Mouse (Mus musculus) brown adipose tissue, adult 24 weeks (tissue): ENCODE measurements around the gene Iqcg. TPM values are rescaled to one million over a fixed set of nuclear protein-coding genes. Genes with fewer than 3 reads are reported as not detected.

ENCODE experiments used
- H3K27ac ChIP-seq: fragments of 200-500 bp; replicated peaks from 2 replicates; pipeline ENCODE4 v1.5.1; 2012; ENCODE audit warnings: low read depth, mild to moderate bottlenecking, low read length
- H3K4me1 ChIP-seq: fragments of 200-500 bp; 2 replicates; pipeline ENCODE4 v1.6.1; 2012; ENCODE audit warnings: low read length, mixed read lengths; ENCODE audit not compliant: control insufficient read depth, insufficient read depth, insufficient read length
- H3K4me3 ChIP-seq: fragments of 200-500 bp; 2 replicates; pipeline ENCODE4 v1.5.1; 2012; ENCODE audit warnings: low read depth, mild to moderate bottlenecking, low read length, moderate library complexity; ENCODE audit not compliant: insufficient read depth
- polyA plus RNA-seq: library from polyadenylated mRNA; stranded (reverse); fragments of >200 nt; gene quantifications from 2 replicates; pipeline ENCODE4 v1.2.4, GENCODE M21; 2012; ENCODE audit not compliant: missing spikeins, insufficient read depth, insufficient read length

Iqcg gene
- polyA plus RNA-seq, 1 experiment = 0.87 TPM

DNA sequence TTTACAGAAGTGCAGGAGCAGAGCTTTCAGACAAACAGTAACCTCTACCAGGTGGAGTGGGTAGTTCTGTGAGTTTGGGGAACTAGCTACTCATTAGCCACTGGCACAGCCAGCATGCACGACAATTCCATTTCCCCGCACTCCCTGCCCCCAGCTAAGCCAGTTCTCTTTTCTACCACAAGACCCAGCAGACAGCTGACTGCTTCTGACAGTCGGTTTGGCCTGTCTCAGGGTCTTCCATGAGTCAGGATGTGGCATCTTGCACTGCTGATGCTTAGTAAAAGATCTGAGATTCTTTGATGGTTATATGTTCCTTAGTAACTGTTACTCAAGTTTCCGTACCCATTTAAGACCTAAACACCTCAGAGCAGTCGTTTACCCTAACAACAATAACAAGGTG is 83.5 kb downstream of the Iqcg start:
- Histone ChIP-seq H3K4me1 (no peaks in the 10 kb centered on the region), H3K4me3 (no peak overlapping the region), H3K27ac (no peak overlapping the region)

Other genes with a start within 250 kb of the Iqcg start
- gene Smbd1, start 245.7 kb downstream of the Iqcg start, polyA plus RNA-seq = not detected in 2 replicates
- gene Fyttd1, start 178.7 kb downstream of the Iqcg start, polyA plus RNA-seq = 24.4 and 45.4 TPM in 2 replicates
- gene Rubcn, start 178.5 kb downstream of the Iqcg start, polyA plus RNA-seq = 9.6 and 12.6 TPM in 2 replicates
- 10.2 and 13.6 TPM in 2 replicates for gene Lrch3, start 142.1 kb downstream of the Iqcg start, polyA plus RNA-seq
- 699 and 762 TPM in 2 replicates for gene Rpl35a, start 235 bp upstream of the Iqcg start, polyA plus RNA-seq
- 2.1 and 2.4 TPM in 2 replicates for gene Lmln, start 6.3 kb upstream of the Iqcg start, polyA plus RNA-seq
- gene Osbpl11, start 128.9 kb upstream of the Iqcg start, polyA plus RNA-seq = 23.3 and 24.1 TPM in 2 replicates
- gene Snx4, start 195.2 kb upstream of the Iqcg start, polyA plus RNA-seq = 23.1 and 36.8 TPM in 2 replicates